Mouse (Mus musculus) heart, embryonic 12.5 days (tissue): ENCODE data around the gene Ddx27. TPM values are rescaled to one million over a fixed set of nuclear protein-coding genes. Genes with fewer than 3 reads are reported as not detected.
A peak's percentile ranks its signal among the peaks of the same experiment; 100 is the strongest.

Source experiments
- ATAC-seq: fragments of 200-750 bp; cut with Nextera tagmentation; 2 replicates; pipeline ENCODE4 v1.8.0; 2017; ENCODE audit warnings: moderate TSS enrichment, moderate library complexity; ENCODE audit not compliant: insufficient number of reproducible peaks, low FRiP score
- H3K27ac ChIP-seq: fragments of 300-500 bp; sonication (generic); 2 replicates; pipeline ENCODE4 v1.5.1; 2016; ENCODE audit warnings: mild to moderate bottlenecking, moderate library complexity; ENCODE audit not compliant: poor library complexity, severe bottlenecking
- H3K27me3 ChIP-seq: fragments of 300-500 bp; sonication (generic); replicated peaks from 2 replicates; pipeline ENCODE4 v1.6.1; 2016; ENCODE audit warnings: mild to moderate bottlenecking, moderate library complexity
- H3K36me3 ChIP-seq: fragments of 300-500 bp; sonication (generic); 2 replicates; pipeline ENCODE4 v1.6.1; 2016; ENCODE audit warnings: mild to moderate bottlenecking, moderate library complexity
- H3K4me1 ChIP-seq: fragments of 300-500 bp; sonication (generic); replicated peaks from 2 replicates; pipeline ENCODE4 v1.6.1; 2016; ENCODE audit warnings: mild to moderate bottlenecking
- H3K4me2 ChIP-seq: fragments of 300-500 bp; sonication (generic); 2 replicates; pipeline ENCODE4 v1.6.1; 2016; ENCODE audit warnings: mild to moderate bottlenecking, moderate library complexity
- H3K4me3 ChIP-seq: fragments of 300-500 bp; sonication (generic); 2 replicates; pipeline ENCODE4 v1.5.1; 2016; ENCODE audit warnings: mild to moderate bottlenecking
- H3K9ac ChIP-seq: fragments of 300-500 bp; sonication (generic); 2 replicates; pipeline ENCODE4 v1.6.1; 2016; ENCODE audit warnings: mild to moderate bottlenecking, moderate library complexity
- H3K9me3 ChIP-seq: fragments of 300-500 bp; sonication (generic); replicated peaks from 2 replicates; pipeline ENCODE4 v1.6.1; 2016; ENCODE audit warnings: mild to moderate bottlenecking, moderate library complexity
- WGBS: fragments of 180-500 bp; shearing (Covaris S2); methylation state at CpG from one replicate; pipeline ENCODE4 v1.1.7; 2016; 5-methylcytosine and 5-hydroxymethylcytosine counted together
- polyA plus RNA-seq: library from polyadenylated mRNA; unstranded; fragments of >200 nt; fragmentation: Nextera tagmentation; extraction: Ambion mirVana; gene quantifications from 2 replicates; pipeline ENCODE4 v1.2.1, GENCODE M21; 2016

Ddx27 gene
- polyA plus RNA-seq, 1 experiment from 2014 or later, result 33.7 TPM

DNA sequence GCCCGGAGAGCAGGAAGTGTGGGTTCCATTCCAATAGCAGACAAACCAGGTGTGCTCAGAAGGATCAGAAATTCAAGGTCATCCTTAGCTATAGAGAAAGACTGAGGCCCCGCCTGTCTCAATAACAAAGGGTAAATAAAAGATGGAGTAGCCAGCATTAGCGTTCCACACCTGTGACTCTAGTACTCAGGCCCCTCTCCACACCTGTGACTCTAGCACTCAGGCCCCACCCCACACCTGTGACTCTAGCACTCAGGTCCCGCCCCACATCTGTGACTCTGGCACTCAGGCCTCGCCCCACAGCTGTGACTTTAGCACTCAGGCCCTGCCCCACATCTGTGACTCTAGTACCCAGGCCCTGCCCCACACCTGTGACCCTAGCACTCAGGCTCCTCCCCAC lies 59.6 kb downstream of the Ddx27 start:
- Histone ChIP-seq H3K27ac (no peak overlapping the region), H3K9ac (no peak overlapping the region), H3K4me1 (peaks cover 27% of the 10 kb centered on the region), H3K4me3 (no peak overlapping the region), H3K36me3 (no peaks in the 10 kb centered on the region), H3K9me3 (no peaks in the 10 kb centered on the region), H3K4me2 (no peak overlapping the region), H3K27me3 (peaks cover 6% of the 10 kb centered on the region; the same call in 1 of the 2 replicates)
- WGBS, result 84% methylated on average over 5 of the region's 5 CpGs
- ATAC-seq, result no peak

DNA sequence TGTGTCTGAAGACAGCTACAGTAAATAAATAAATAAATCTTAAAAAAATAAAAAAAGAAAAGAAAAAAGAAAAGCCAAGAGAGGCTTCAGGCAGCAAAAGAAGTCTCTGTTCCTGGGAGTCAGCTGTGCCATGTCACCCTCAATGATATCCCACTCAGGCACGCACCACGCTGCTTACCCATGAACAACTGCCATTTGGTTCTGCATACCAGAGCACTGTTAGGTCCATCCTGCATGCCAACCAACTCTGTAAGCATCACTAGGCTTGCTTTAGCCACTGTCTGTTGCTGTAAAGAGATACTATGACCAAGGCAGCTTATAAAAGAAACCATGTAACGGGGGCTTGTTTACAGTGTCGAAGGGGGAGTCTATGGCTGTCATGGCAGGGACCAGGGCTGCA lies 61.4 kb downstream of the Ddx27 start:
- no peak overlapping the region for H3K27ac ChIP-seq
- no peak overlapping the region for H3K4me3 ChIP-seq
- no peaks in the 10 kb centered on the region for H3K9me3 ChIP-seq
- ATAC-seq, result no peak
- no peaks in the 10 kb centered on the region for H3K36me3 ChIP-seq
- WGBS, result 90% methylated on average over 4 of the region's 4 CpGs
- peaks cover 6% of the 10 kb centered on the region; the same call in 1 of the 2 replicates for H3K27me3 ChIP-seq
- no peak overlapping the region for H3K4me2 ChIP-seq
- peaks cover 17% of the 10 kb centered on the region; the same call in 1 of the 2 replicates for H3K4me1 ChIP-seq
- no peak overlapping the region for H3K9ac ChIP-seq

- H3K4me1 ChIP-seq, result peaks cover 21% of the 10 kb centered on the region; the same call in 1 of the 2 replicates
- no peaks in the 10 kb centered on the region for H3K36me3 ChIP-seq
- peaks cover 6% of the 10 kb centered on the region; the same call in 1 of the 2 replicates for H3K27me3 ChIP-seq
- 63% methylated on average over 2 of the region's 2 CpGs for WGBS
- ATAC-seq, result no peak
- no peak overlapping the region for H3K4me2 ChIP-seq
- H3K4me3 ChIP-seq, result no peak overlapping the region
- H3K27ac ChIP-seq, result no peak overlapping the region
- H3K9ac ChIP-seq, result no peak overlapping the region
- H3K9me3 ChIP-seq, result no peaks in the 10 kb centered on the region
Observed at GRCm38 (mm10) chr2:167076759-167077158, 61.8 kb downstream of the Ddx27 start.

GRCm38 (mm10) chr2:167077199-167077962 lies 62.4 kb downstream of the Ddx27 start:
- 74% methylated on average over 11 of the region's 11 CpGs for WGBS

DNA sequence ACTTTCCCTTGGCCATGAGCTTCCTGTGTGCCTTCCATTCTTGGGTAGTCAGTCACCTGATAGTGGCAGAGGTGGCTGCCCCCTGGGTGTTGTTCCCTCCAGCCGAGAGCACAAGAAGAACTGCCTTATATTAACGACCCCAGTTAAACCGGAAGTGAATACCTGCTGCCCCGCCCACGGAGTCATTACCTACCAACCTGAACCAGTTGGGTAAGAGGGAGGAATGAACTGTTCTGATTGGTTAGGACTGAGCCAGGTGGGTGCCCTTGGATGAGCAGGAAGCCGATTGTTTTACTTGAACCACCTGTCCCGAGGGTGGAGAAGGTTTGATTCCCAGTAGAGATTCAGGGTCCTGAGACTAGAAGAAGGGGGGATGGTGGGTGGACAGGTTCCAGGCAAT lies 63.5 kb downstream of the Ddx27 start:
- Histone ChIP-seq H3K27me3 (peaks cover 6% of the 10 kb centered on the region; the same call in 1 of the 2 replicates), H3K4me2 (no peak overlapping the region), H3K9ac (no peak overlapping the region), H3K4me3 (no peak overlapping the region), H3K27ac (no peak overlapping the region), H3K4me1 (peaks cover 22% of the 10 kb centered on the region; the same call in 1 of the 2 replicates), H3K36me3 (no peaks in the 10 kb centered on the region), H3K9me3 (no peaks in the 10 kb centered on the region)
- 37% methylated on average over 7 of the region's 7 CpGs for WGBS
- ATAC-seq, result no peak

More at GRCm38 (mm10) chr2:167077199-167077962, 62.4 kb downstream of the Ddx27 start:
- Histone ChIP-seq H3K27me3 (peaks cover 6% of the 10 kb centered on the region; the same call in 1 of the 2 replicates), H3K4me3 (no peak overlapping the region), H3K27ac (no peak overlapping the region), H3K4me2 (no peak overlapping the region), H3K9me3 (no peaks in the 10 kb centered on the region), H3K9ac (no peak overlapping the region), H3K4me1 (peaks cover 22% of the 10 kb centered on the region; the same call in 1 of the 2 replicates), H3K36me3 (no peaks in the 10 kb centered on the region)
- no peak for ATAC-seq

DNA sequence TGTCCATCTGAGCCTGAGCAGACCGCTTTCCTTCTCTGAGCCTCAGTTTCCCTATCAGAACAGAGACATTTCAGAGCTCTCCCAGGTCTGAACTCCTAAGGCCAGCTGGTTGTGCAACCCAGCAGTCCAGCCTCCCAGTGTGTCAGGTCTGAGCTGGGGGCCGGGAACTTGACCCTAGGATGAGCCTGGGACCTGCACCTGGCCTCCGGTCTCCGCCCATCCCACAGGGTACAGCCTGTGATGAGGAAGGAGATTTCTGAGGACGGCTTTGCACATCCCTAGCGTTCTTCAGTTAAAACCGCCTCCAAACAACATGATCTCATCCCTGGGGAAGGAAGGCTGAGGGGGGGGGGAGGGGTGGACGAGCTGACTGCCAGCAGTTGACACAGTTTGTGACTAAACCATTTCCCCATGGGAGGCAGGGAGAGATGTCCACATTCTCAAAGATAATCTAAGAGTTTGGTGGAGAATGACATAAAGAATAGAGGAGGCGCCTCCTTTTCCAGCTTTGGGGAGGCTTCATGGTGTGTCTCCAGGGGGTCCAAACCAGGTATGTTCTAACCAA lies 64.0 kb downstream of the Ddx27 start:
- Histone ChIP-seq H3K4me3 (no peak overlapping the region), H3K9ac (no peak overlapping the region), H3K36me3 (no peaks in the 10 kb centered on the region), H3K4me1 (peaks cover 22% of the 10 kb centered on the region; the same call in 1 of the 2 replicates), H3K27me3 (peaks cover 6% of the 10 kb centered on the region; the same call in 1 of the 2 replicates), H3K27ac (no peak overlapping the region), H3K4me2 (no peak overlapping the region), H3K9me3 (no peaks in the 10 kb centered on the region)
- WGBS, result 44% methylated on average over 9 of the region's 9 CpGs
- no peak; the same call in 1 of the 2 replicates for ATAC-seq

GRCm38 (mm10) chr2:167079535-167080257 lies 64.7 kb downstream of the Ddx27 start:
- Histone ChIP-seq H3K36me3 (no peaks in the 10 kb centered on the region), H3K9me3 (no peaks in the 10 kb centered on the region), H3K4me2 (no peak overlapping the region), H3K4me1 (peaks cover 22% of the 10 kb centered on the region; the same call in 1 of the 2 replicates), H3K9ac (no peak overlapping the region; the same call in 1 of the 2 replicates), H3K27me3 (peaks cover 6% of the 10 kb centered on the region; the same call in 1 of the 2 replicates), H3K27ac (no peak overlapping the region), H3K4me3 (no peak overlapping the region)
- ATAC-seq, result no peak
- 61% methylated on average over 18 of the region's 18 CpGs for WGBS

GRCm38 (mm10) chr2:167080387-167080786 lies 65.4 kb downstream of the Ddx27 start:
- WGBS, result 87% methylated on average over 3 of the region's 3 CpGs
- Histone ChIP-seq H3K9me3 (no peaks in the 10 kb centered on the region), H3K4me1 (peaks cover 22% of the 10 kb centered on the region; the same call in 1 of the 2 replicates), H3K9ac (no peak overlapping the region), H3K4me2 (no peak overlapping the region), H3K36me3 (no peaks in the 10 kb centered on the region), H3K4me3 (no peak overlapping the region), H3K27ac (no peak overlapping the region), H3K27me3 (peaks cover 6% of the 10 kb centered on the region; the same call in 1 of the 2 replicates)
- ATAC-seq, result no peak

DNA sequence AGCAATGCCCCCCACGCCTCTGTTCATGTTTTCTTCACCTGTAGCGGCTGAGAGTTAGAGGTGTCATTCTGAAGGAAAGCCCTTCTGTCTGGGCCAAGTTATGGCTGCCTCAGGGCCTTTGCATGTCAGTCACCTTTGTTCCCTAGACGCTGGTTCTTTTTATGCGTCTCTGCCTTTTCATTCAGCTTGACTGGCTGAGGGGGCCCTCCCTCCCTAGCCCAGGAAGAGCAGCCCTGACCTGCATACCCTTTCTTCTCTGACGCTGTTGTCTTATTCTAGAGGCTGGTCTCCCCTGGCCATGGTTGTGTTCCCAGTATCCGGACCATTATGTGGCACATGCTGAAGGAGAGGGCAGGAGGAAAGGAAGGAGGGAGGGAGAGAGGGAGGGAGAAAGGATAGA lies 66.1 kb downstream of the Ddx27 start:
- no peak overlapping the region for H3K9ac ChIP-seq
- no peak overlapping the region for H3K27ac ChIP-seq
- peaks cover 22% of the 10 kb centered on the region; the same call in 1 of the 2 replicates for H3K4me1 ChIP-seq
- H3K9me3 ChIP-seq, result no peaks in the 10 kb centered on the region
- H3K36me3 ChIP-seq, result no peaks in the 10 kb centered on the region
- peaks cover 6% of the 10 kb centered on the region; the same call in 1 of the 2 replicates for H3K27me3 ChIP-seq
- H3K4me3 ChIP-seq, result no peak overlapping the region
- no peak overlapping the region for H3K4me2 ChIP-seq
- 72% methylated on average over 6 of the region's 6 CpGs for WGBS
- no peak for ATAC-seq

DNA sequence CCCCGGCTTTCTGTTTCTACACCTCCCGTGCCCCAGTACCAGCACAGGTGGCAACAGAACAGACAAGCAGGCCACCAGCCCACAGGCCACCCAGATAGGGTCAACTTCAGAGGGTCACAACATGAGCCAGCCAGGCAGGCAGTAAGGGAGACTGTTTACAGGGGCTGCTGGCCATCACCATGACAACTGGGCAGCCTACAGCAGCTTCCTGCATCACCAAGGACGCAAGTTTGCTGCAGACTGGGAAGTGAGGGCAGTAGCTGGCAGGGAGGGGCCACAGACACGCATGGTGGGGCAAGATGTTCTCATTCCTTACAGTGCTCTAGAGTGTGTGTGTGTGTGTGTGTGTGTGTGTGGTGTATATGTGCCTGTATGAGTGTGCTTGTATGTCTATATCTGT lies 66.6 kb downstream of the Ddx27 start:
- H3K27ac ChIP-seq, result no peak overlapping the region
- no peaks in the 10 kb centered on the region for H3K9me3 ChIP-seq
- no peak overlapping the region for H3K4me2 ChIP-seq
- peak; percentile 49; the same call in 1 of the 2 replicates for ATAC-seq
- H3K9ac ChIP-seq, result no peak overlapping the region
- no peak overlapping the region for H3K4me3 ChIP-seq
- H3K36me3 ChIP-seq, result no peaks in the 10 kb centered on the region
- peaks cover 22% of the 10 kb centered on the region; the same call in 1 of the 2 replicates for H3K4me1 ChIP-seq
- WGBS, result 25% methylated on average over 4 of the region's 4 CpGs
- peaks cover 6% of the 10 kb centered on the region; the same call in 1 of the 2 replicates for H3K27me3 ChIP-seq
